Mouse (Mus musculus) CH12.LX (cell line): ENCODE results near the gene Rrm2. TPM values are rescaled to one million over a fixed set of nuclear protein-coding genes. Genes with fewer than 3 reads are reported as not detected.
"Not testable (repeated sequence)": the region's sequence is repeated elsewhere in the genome, so short reads cannot be mapped to it uniquely, and the experiment has no call there.

ENCODE experiments used
- DNase-seq: peaks from one replicate; pipeline ENCODE4 v3.0.0-alpha.2; 2013; ENCODE audit errors: extremely low read depth
- H3K27ac ChIP-seq: 2 replicates; pipeline ENCODE4 v1.5.1; 2012; ENCODE audit warnings: low read depth, mild to moderate bottlenecking, control low read depth, moderate library complexity; ENCODE audit not compliant: insufficient read depth
- H3K27me3 ChIP-seq: replicated peaks from 2 replicates; pipeline ENCODE3; 2012; ENCODE audit warnings: inconsistent platforms
- H3K36me3 ChIP-seq, 2 experiments: replicated peaks in 1 of 2; 2 replicates each; pipeline versions ENCODE3 to v1.6.1; 2012; ENCODE audit warnings: inconsistent platforms in 1 of 2, low read length in 1 of 2, mild to moderate bottlenecking in 1 of 2, mixed read lengths in 1 of 2, moderate library complexity in 1 of 2; ENCODE audit not compliant: control insufficient read depth in 1 of 2, insufficient read depth in 1 of 2
- H3K4me1 ChIP-seq, 2 experiments: 2 replicates each; pipeline ENCODE4 v1.6.1; 2012; ENCODE audit warnings: inconsistent platforms in 1 of 2, moderate library complexity in 1 of 2; ENCODE audit not compliant: insufficient read depth in 2 of 2, control insufficient read depth in 1 of 2
- H3K4me2 ChIP-seq: 2 replicates; pipeline ENCODE4 v1.6.1; 2012; ENCODE audit warnings: low read depth, mild to moderate bottlenecking, control low read depth; ENCODE audit not compliant: poor library complexity, insufficient read depth, severe bottlenecking
- H3K4me3 ChIP-seq, 3 experiments: fragments of 150-350 bp in 1 of 3; sonication (generic) in 1 of 3; replicated peaks in 1 of 3; 2 replicates each; pipeline versions ENCODE3 to v1.5.1; 2011 to 2012; ENCODE audit warnings: low read depth in 2 of 3, low read length in 2 of 3, mild to moderate bottlenecking in 2 of 3, moderate library complexity in 2 of 3, control low read depth in 1 of 3, improper control_type of control experiment in 1 of 3, inconsistent platforms in 1 of 3, mixed read lengths in 1 of 3; ENCODE audit not compliant: poor library complexity in 1 of 3
- H3K79me2 ChIP-seq: replicated peaks from 2 replicates; pipeline ENCODE4 v1.6.1; 2012; ENCODE audit warnings: mild to moderate bottlenecking, moderate library complexity; ENCODE audit not compliant: control insufficient read depth, poor library complexity, insufficient read depth, severe bottlenecking; ENCODE audit errors: extremely low read depth
- H3K9ac ChIP-seq: 2 replicates; pipeline ENCODE4 v1.6.1; 2012; ENCODE audit warnings: low read depth, mild to moderate bottlenecking, control low read depth, moderate library complexity; ENCODE audit not compliant: insufficient read depth
- H3K9me3 ChIP-seq: replicated peaks from 2 replicates; pipeline ENCODE3; 2012; ENCODE audit warnings: low read length, inconsistent platforms, mixed read lengths
- CTCF ChIP-seq, 2 experiments: IDR thresholded peaks in 1 of 2; conservative IDR thresholded peaks in 1 of 2; 2 replicates each; pipeline ENCODE4 v1.5.1; 2011 to 2012; ENCODE audit warnings: low read depth in 2 of 2, low read length in 2 of 2, improper control_type of control experiment in 1 of 2, inconsistent platforms in 1 of 2, mild to moderate bottlenecking in 1 of 2, moderate library complexity in 1 of 2
- E2F4 ChIP-seq: IDR thresholded peaks from 2 replicates; pipeline ENCODE4 v1.6.1; 2011; ENCODE audit warnings: low read depth, low read length, improper control_type of control experiment; ENCODE audit not compliant: insufficient replicate concordance
- EP300 ChIP-seq: IDR thresholded peaks from 2 replicates; pipeline ENCODE4 v1.6.1; 2011; ENCODE audit warnings: low read length, improper control_type of control experiment
- ETS1 ChIP-seq: conservative IDR thresholded peaks from 2 replicates; pipeline ENCODE4 v1.6.1; 2012; ENCODE audit warnings: low read depth, mild to moderate bottlenecking, inconsistent platforms, low read length, improper control_type of control experiment, moderate library complexity
- GABPA ChIP-seq: IDR thresholded peaks from 2 replicates; pipeline ENCODE4 v1.6.1; 2012; ENCODE audit warnings: low read depth, low read length, improper control_type of control experiment, inconsistent platforms; ENCODE audit not compliant: insufficient replicate concordance
- HCFC1 ChIP-seq: IDR thresholded peaks from 2 replicates; pipeline ENCODE4 v1.6.1; 2012; ENCODE audit warnings: low read depth, mild to moderate bottlenecking, inconsistent platforms, low read length, improper control_type of control experiment
- JUN ChIP-seq: IDR thresholded peaks from 2 replicates; pipeline ENCODE4 v1.6.1; 2011; ENCODE audit warnings: low read depth, mild to moderate bottlenecking, low read length, improper control_type of control experiment, moderate library complexity; ENCODE audit not compliant: insufficient read depth
- KAT2A ChIP-seq: IDR thresholded peaks from 2 replicates; pipeline ENCODE4 v1.6.1; 2012; ENCODE audit warnings: low read length, improper control_type of control experiment, inconsistent platforms; ENCODE audit not compliant: insufficient replicate concordance
- MAFK ChIP-seq: IDR thresholded peaks from 2 replicates; pipeline ENCODE4 v1.6.1; 2011; ENCODE audit warnings: low read length, improper control_type of control experiment; ENCODE audit not compliant: insufficient replicate concordance
- MAX ChIP-seq: IDR thresholded peaks from 2 replicates; pipeline ENCODE4 v1.6.1; 2011; ENCODE audit warnings: low read length, improper control_type of control experiment
- MAZ ChIP-seq: IDR thresholded peaks from 2 replicates; pipeline ENCODE4 v1.6.1; 2012; ENCODE audit warnings: low read depth, mild to moderate bottlenecking, inconsistent platforms, low read length, improper control_type of control experiment, moderate library complexity
- MEF2A ChIP-seq: IDR thresholded peaks from 2 replicates; pipeline ENCODE4 v1.6.1; 2014; ENCODE audit warnings: low read depth, mild to moderate bottlenecking, inconsistent platforms, low read length, improper control_type of control experiment, borderline replicate concordance
- MYC ChIP-seq: IDR thresholded peaks from 2 replicates; pipeline ENCODE4 v1.6.1; 2011; ENCODE audit warnings: low read depth, mild to moderate bottlenecking, improper control_type of control experiment, low read length
- PAX5 ChIP-seq: IDR thresholded peaks from 2 replicates; pipeline ENCODE4 v1.6.1; 2012; ENCODE audit warnings: low read length, inconsistent platforms, mixed read lengths
- POLR2A ChIP-seq: IDR thresholded peaks from 2 replicates; pipeline ENCODE4 v1.6.1; 2011; ENCODE audit warnings: low read depth, mild to moderate bottlenecking, improper control_type of control experiment, low read length
- POLR2AphosphoS2 ChIP-seq: IDR thresholded peaks from 2 replicates; pipeline ENCODE4 v1.6.1; 2011; ENCODE audit warnings: low read depth, low read length, improper control_type of control experiment
- RAD21 ChIP-seq: IDR thresholded peaks from 2 replicates; pipeline ENCODE4 v1.6.1; 2011; ENCODE audit warnings: low read depth, mild to moderate bottlenecking, low read length, improper control_type of control experiment, moderate library complexity
- SIN3A ChIP-seq: IDR thresholded peaks from 2 replicates; pipeline ENCODE4 v1.6.1; 2012; ENCODE audit warnings: low read length, improper control_type of control experiment, inconsistent platforms
- SMC3 ChIP-seq: IDR thresholded peaks from 2 replicates; pipeline ENCODE4 v1.6.1; 2011; ENCODE audit warnings: low read depth, low read length, improper control_type of control experiment
- TCF12 ChIP-seq: IDR thresholded peaks from 2 replicates; pipeline ENCODE4 v1.6.1; 2014; ENCODE audit warnings: low read depth, mild to moderate bottlenecking, inconsistent platforms, low read length, improper control_type of control experiment
- UBTF ChIP-seq: IDR thresholded peaks from 2 replicates; pipeline ENCODE4 v1.6.1; 2012; ENCODE audit warnings: low read depth, mild to moderate bottlenecking, inconsistent platforms, low read length, improper control_type of control experiment, moderate library complexity
- USF1 ChIP-seq: IDR thresholded peaks from 2 replicates; pipeline ENCODE4 v1.6.1; 2014; ENCODE audit warnings: low read depth, mild to moderate bottlenecking, inconsistent platforms, low read length, improper control_type of control experiment
- ZC3H11A ChIP-seq: IDR thresholded peaks from 2 replicates; pipeline ENCODE4 v1.6.1; 2012; ENCODE audit warnings: low read depth, mild to moderate bottlenecking, inconsistent platforms, low read length, improper control_type of control experiment
- ZKSCAN1 ChIP-seq: IDR thresholded peaks from 2 replicates; pipeline ENCODE4 v1.6.1; 2012; ENCODE audit warnings: low read depth, inconsistent platforms, low read length, improper control_type of control experiment, borderline replicate concordance
- ZMIZ1 ChIP-seq: IDR thresholded peaks from 2 replicates; pipeline ENCODE4 v1.6.1; 2012; ENCODE audit warnings: low read depth, mild to moderate bottlenecking, inconsistent platforms, low read length, improper control_type of control experiment
- ZNF384 ChIP-seq: IDR thresholded peaks from 2 replicates; pipeline ENCODE4 v1.6.1; 2012; ENCODE audit warnings: low read depth, low read length, improper control_type of control experiment, inconsistent platforms
- dilution Hi-C: fragments of 300-500 bp; cut with MboI; formaldehyde crosslinking; loops from 2 replicates; pipeline ENCODE4 v1.14.3; 2020; ENCODE audit warnings: low sequenced_read_pairs; ENCODE audit not compliant: extremely low pct_unique_long_range_greater_than_20kb, extremely low pct_ligation_motif_present
- in situ Hi-C: fragments of 300-500 bp; cut with MboI; formaldehyde crosslinking; loops from 3 replicates; pipeline ENCODE4 v1.14.3; 2019; ENCODE audit warnings: low sequenced_read_pairs, low pct_ligation_motif_present, low pct_unique_long_range_greater_than_20kb, mixed read lengths
- polyA plus RNA-seq: library from polyadenylated mRNA; unstranded; fragments of >175 nt; gene quantifications from 2 replicates; pipeline ENCODE4 v1.2.1, GENCODE M21; 2012; ENCODE audit warnings: low read depth; ENCODE audit not compliant: insufficient read length
- total RNA-seq, 2 experiments: library from RNA; depleted of rRNA; stranded (reverse); fragments of 300-350 nt in 1 of 2; fragments of >200 nt in 1 of 2; gene quantifications; 2 replicates each; pipeline ENCODE4 v1.2.3; 2012 to 2014

Rrm2 gene
- total and polyA plus RNA-seq, 3 experiments = 89.0 to 214 (median 180) TPM

DNA sequence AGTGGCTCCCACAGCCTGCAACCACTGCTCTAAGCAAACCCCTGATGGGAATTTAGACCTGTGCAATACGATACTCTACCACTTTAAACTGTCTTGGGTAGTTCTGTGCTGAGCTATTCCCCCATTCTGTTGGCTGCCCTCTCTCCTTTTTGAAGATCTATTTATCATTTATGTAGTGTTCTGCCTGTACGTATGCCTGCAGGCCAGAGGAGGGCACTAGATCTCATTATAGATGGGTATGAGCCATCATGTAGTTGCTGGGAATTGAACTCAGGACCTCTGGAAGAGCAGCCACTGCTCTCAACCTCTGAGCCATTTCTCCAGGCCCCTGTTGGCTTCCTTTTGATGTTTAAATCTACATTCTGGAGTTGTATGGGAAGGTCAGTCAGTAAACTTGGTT, 28.9 kb downstream of the Rrm2 start:
- no peak overlapping the region for H3K4me2 ChIP-seq
- no peaks in the 10 kb centered on the region for H3K36me3 ChIP-seq
- no peak overlapping the region for H3K27ac ChIP-seq
- H3K27me3 ChIP-seq = no peaks in the 10 kb centered on the region
- no peak for DNase-seq
- H3K4me1 ChIP-seq = peaks cover 0 to 2% of the 10 kb centered on the region in 2 experiments; a peak in 1 of 4 replicates
- dilution Hi-C loops (no loop called here), in situ Hi-C loops (no loop called here)
- no peak overlapping the region for H3K4me3 ChIP-seq
- H3K9me3 ChIP-seq = no peaks in the 10 kb centered on the region
- TF ChIP-seq CTCF (conservative IDR thresholded peaks at IDR 0.05 in 1 of 2, IDR thresholded peaks at IDR 0.05 in 1 of 2; ENCODE audit: low read depth in 2 of 2, low read length in 2 of 2) (peak in 1 of 2 experiments; percentile 51; a peak in 2 of 4 replicates), RAD21 (peak; percentile 33), POLR2A (no peak), TCF12 (no peak), ZKSCAN1 (no peak), MEF2A (no peak), SMC3 (peak; percentile 50)
- no peaks in the 10 kb centered on the region for H3K79me2 ChIP-seq
- no peak overlapping the region for H3K9ac ChIP-seq

DNA sequence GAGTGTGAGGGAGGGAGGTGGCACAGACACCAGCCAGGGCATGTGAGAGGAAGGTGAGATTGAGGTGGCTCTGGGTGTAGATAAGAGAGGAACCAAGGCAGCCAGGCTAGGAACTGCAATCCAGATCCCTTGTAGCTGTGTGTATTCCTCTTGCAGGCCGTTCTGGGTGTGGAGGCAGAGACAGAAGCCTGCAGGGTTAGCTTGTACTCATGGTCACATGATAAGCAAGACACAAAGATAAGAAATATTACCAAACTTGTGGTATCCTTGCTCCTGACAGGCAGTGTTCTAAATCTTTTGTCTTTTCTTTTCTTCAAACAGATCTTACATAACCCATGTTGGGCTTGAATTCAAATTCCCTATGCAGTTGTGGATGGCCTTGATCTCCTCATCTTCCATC, 31.9 kb downstream of the Rrm2 start:
- in situ Hi-C loops = no loop called here

DNA sequence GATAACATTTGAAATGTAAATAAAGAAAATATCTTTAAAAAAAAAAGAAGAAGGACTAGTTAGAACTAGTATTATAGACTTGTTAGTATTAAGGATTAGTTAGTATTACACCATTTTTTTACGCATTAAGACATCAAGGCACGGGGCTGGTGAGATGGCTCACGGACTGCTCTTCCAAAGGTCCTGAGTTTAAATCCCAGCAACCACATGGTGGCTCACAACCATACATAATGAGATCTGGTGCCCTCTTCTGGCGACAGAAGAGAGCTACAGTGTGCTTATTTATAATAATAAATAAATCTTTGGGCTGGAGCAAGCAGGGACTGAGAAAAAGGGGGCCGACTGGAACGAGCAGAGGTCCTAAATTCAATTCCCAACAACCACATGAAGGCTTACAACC, 33.5 kb downstream of the Rrm2 start:
- H3K27me3 ChIP-seq, dilution Hi-C loops, H3K4me3 ChIP-seq, H3K79me2 ChIP-seq, H3K9me3 ChIP-seq, in situ Hi-C loops, H3K27ac ChIP-seq, H3K36me3 ChIP-seq, H3K9ac ChIP-seq, H3K4me2 ChIP-seq, H3K4me1 ChIP-seq: not testable (repeated sequence)
- peak; percentile 24 for DNase-seq
- peak; percentile 12 to 70; a peak in 2 of 4 replicates for TF ChIP-seq CTCF (conservative IDR thresholded peaks at IDR 0.05 in 1 of 2, IDR thresholded peaks at IDR 0.05 in 1 of 2; ENCODE audit: low read depth in 2 of 2, low read length in 2 of 2)
- peak; percentile 22; the same call in 1 of the 2 replicates for TF ChIP-seq SMC3
- TF ChIP-seq MYC = 0 out of 2 replicates have a peak, but pooled peaks have one; percentile 21

More for the DNA sequence above, 31.9 kb downstream of the Rrm2 start:
- Histone ChIP-seq H3K4me3 (no peak overlapping the region), H3K27me3 (no peaks in the 10 kb centered on the region), H3K4me1 (0 out of 4 replicates have a peak, but pooled peaks cover 0 to 2% of the 10 kb centered on the region in 2 experiments), H3K9me3 (no peaks in the 10 kb centered on the region), H3K36me3 (no peaks in the 10 kb centered on the region), H3K4me2 (no peak overlapping the region), H3K79me2 (no peaks in the 10 kb centered on the region), H3K27ac (no peak overlapping the region), H3K9ac (no peak overlapping the region)
- dilution Hi-C loops = no loop called here
- DNase-seq = no peak
- TF ChIP-seq KAT2A = no peak
- no peak for TF ChIP-seq CTCF (conservative IDR thresholded peaks at IDR 0.05 in 1 of 2, IDR thresholded peaks at IDR 0.05 in 1 of 2; ENCODE audit: low read depth in 2 of 2, low read length in 2 of 2)
- no peak for TF ChIP-seq ZMIZ1
- TF ChIP-seq MAZ = no peak
- TF ChIP-seq MAFK = no peak
- TF ChIP-seq UBTF = no peak
- TF ChIP-seq POLR2AphosphoS2 = no peak
- no peak for TF ChIP-seq MAX
- no peak for TF ChIP-seq USF1
- no peak for TF ChIP-seq SIN3A
- TF ChIP-seq E2F4 = no peak
- TF ChIP-seq ZC3H11A = no peak
- no peak for TF ChIP-seq HCFC1
- TF ChIP-seq ZNF384 = no peak
- no peak for TF ChIP-seq JUN
- TF ChIP-seq GABPA = no peak
- no peak for TF ChIP-seq PAX5
- TF ChIP-seq EP300 = no peak
- no peak for TF ChIP-seq ZKSCAN1
- TF ChIP-seq ETS1 = no peak
